Mouse (Mus musculus) MEL (cell line): ENCODE measurements at regions not wholly inside any gene's neighbourhood (a gene's known extent, or its start where the extent isn't known, plus 50 kb on each side); places are given as distances from the start of the nearest gene placed in this dataset.

Experiments used
- DNase-seq: peaks from one replicate; pipeline ENCODE4 v3.0.0; 2011; ENCODE audit warnings: low read depth, low spot score
- H3K27ac ChIP-seq: 2 replicates; pipeline ENCODE4 v1.5.1; 2012; ENCODE audit warnings: low read depth, mild to moderate bottlenecking, control low read depth, low read length, moderate library complexity; ENCODE audit not compliant: control insufficient read depth
- H3K27me3 ChIP-seq, 2 experiments: fragments of 150-350 bp in 1 of 2; sonication (generic) in 1 of 2; 2 replicates each; pipeline ENCODE4 v1.6.1; 2012; ENCODE audit warnings: low read length in 2 of 2, mild to moderate bottlenecking in 2 of 2, improper control_type of control experiment in 1 of 2, moderate library complexity in 1 of 2; ENCODE audit not compliant: insufficient read depth in 2 of 2, control insufficient read depth in 1 of 2
- H3K36me3 ChIP-seq, 2 experiments: 2 replicates each; pipeline ENCODE4 v1.6.1; 2012 to 2014; ENCODE audit warnings: low read length in 2 of 2, improper control_type of control experiment in 1 of 2, inconsistent platforms in 1 of 2, mild to moderate bottlenecking in 1 of 2; ENCODE audit not compliant: insufficient read depth in 2 of 2, control insufficient read depth in 1 of 2
- H3K4me1 ChIP-seq, 2 experiments: fragments of 150-350 bp in 1 of 2; sonication (generic) in 1 of 2; 2 replicates each; pipeline ENCODE4 v1.6.1; 2012; ENCODE audit warnings: low read length in 2 of 2, improper control_type of control experiment in 1 of 2, mild to moderate bottlenecking in 1 of 2; ENCODE audit not compliant: insufficient read depth in 2 of 2, control insufficient read depth in 1 of 2
- H3K4me3 ChIP-seq, 2 experiments: fragments of 150-350 bp in 1 of 2; sonication (generic) in 1 of 2; 2 replicates each; pipeline ENCODE4 v1.5.1; 2012; ENCODE audit warnings: low read depth in 2 of 2, low read length in 2 of 2, mild to moderate bottlenecking in 2 of 2, moderate library complexity in 2 of 2, control low read depth in 1 of 2, improper control_type of control experiment in 1 of 2; ENCODE audit not compliant: control insufficient read depth in 1 of 2, insufficient read depth in 1 of 2
- H3K79me2 ChIP-seq: 2 replicates; pipeline ENCODE4 v1.6.1; 2012; ENCODE audit warnings: mild to moderate bottlenecking, low read length, moderate library complexity; ENCODE audit not compliant: control insufficient read depth, poor library complexity, insufficient read depth
- H3K9ac ChIP-seq: 2 replicates; pipeline ENCODE4 v1.6.1; 2012; ENCODE audit warnings: low read depth, mild to moderate bottlenecking, control low read depth, low read length, moderate library complexity; ENCODE audit not compliant: control insufficient read depth, poor library complexity, severe bottlenecking
- H3K9me3 ChIP-seq: fragments of 150-350 bp; sonication (generic); replicated peaks from 2 replicates; pipeline ENCODE4 v1.6.1; 2012; ENCODE audit warnings: mild to moderate bottlenecking, low read length, improper control_type of control experiment, moderate library complexity; ENCODE audit not compliant: insufficient read depth
- CHD2 ChIP-seq: IDR thresholded peaks from 2 replicates; pipeline ENCODE4 v1.6.1; 2011; ENCODE audit warnings: low read length, improper control_type of control experiment
- E2F4 ChIP-seq: IDR thresholded peaks from 2 replicates; pipeline ENCODE4 v1.6.1; 2011; ENCODE audit warnings: low read depth, low read length, improper control_type of control experiment, borderline replicate concordance
- ELF1 ChIP-seq: IDR thresholded peaks from 2 replicates; pipeline ENCODE4 v1.6.1; 2014; ENCODE audit warnings: low read depth, mild to moderate bottlenecking, inconsistent platforms, low read length, improper control_type of control experiment, moderate library complexity
- EP300 ChIP-seq, 2 experiments: IDR thresholded peaks; 2 replicates each; pipeline ENCODE4 v1.6.1; 2011; ENCODE audit warnings: improper control_type of control experiment in 2 of 2, low read length in 2 of 2, low read depth in 1 of 2, mild to moderate bottlenecking in 1 of 2
- ETS1 ChIP-seq: IDR thresholded peaks from 2 replicates; pipeline ENCODE4 v1.6.1; 2012; ENCODE audit warnings: low read depth, mild to moderate bottlenecking, inconsistent platforms, low read length, improper control_type of control experiment, moderate library complexity
- GATA1 ChIP-seq: IDR thresholded peaks from 2 replicates; pipeline ENCODE4 v1.6.1; 2011; ENCODE audit warnings: low read depth, low read length, improper control_type of control experiment
- HCFC1 ChIP-seq: IDR thresholded peaks from 2 replicates; pipeline ENCODE4 v1.6.1; 2012; ENCODE audit warnings: low read depth, mild to moderate bottlenecking, inconsistent platforms, low read length, improper control_type of control experiment, moderate library complexity
- KAT2A ChIP-seq: conservative IDR thresholded peaks from 2 replicates; pipeline ENCODE4 v1.6.1; 2012; ENCODE audit warnings: low read depth, low read length, improper control_type of control experiment, inconsistent platforms
- MAZ ChIP-seq: IDR thresholded peaks from 2 replicates; pipeline ENCODE4 v1.6.1; 2012; ENCODE audit warnings: low read depth, mild to moderate bottlenecking, inconsistent platforms, low read length, improper control_type of control experiment
- MEF2A ChIP-seq: IDR thresholded peaks from 2 replicates; pipeline ENCODE4 v1.6.1; 2014; ENCODE audit warnings: low read depth, mild to moderate bottlenecking, inconsistent platforms, low read length, improper control_type of control experiment; ENCODE audit not compliant: poor library complexity, insufficient replicate concordance, severe bottlenecking; ENCODE audit errors: extremely low read depth
- MXI1 ChIP-seq: IDR thresholded peaks from 2 replicates; pipeline ENCODE4 v1.6.1; 2011; ENCODE audit warnings: mild to moderate bottlenecking, low read depth, low read length, improper control_type of control experiment
- MYC ChIP-seq: IDR thresholded peaks from 2 replicates; pipeline ENCODE4 v1.6.1; 2011; ENCODE audit warnings: low read depth, mild to moderate bottlenecking, low read length, improper control_type of control experiment, moderate library complexity
- NELFE ChIP-seq: IDR thresholded peaks from 2 replicates; pipeline ENCODE4 v1.6.1; 2011; ENCODE audit warnings: low read depth, low read length, improper control_type of control experiment
- POLR2AphosphoS2 ChIP-seq: IDR thresholded peaks from 2 replicates; pipeline ENCODE4 v1.6.1; 2011; ENCODE audit warnings: low read length, improper control_type of control experiment
- POLR2AphosphoS5 ChIP-seq: IDR thresholded peaks from 2 replicates; pipeline ENCODE4 v1.6.1; 2012; ENCODE audit warnings: low read depth, borderline replicate concordance, mild to moderate bottlenecking, inconsistent platforms, low read length, moderate library complexity, mixed read lengths
- SIN3A ChIP-seq: IDR thresholded peaks from 2 replicates; pipeline ENCODE4 v1.6.1; 2012; ENCODE audit warnings: low read length, improper control_type of control experiment, inconsistent platforms
- SMC3 ChIP-seq: IDR thresholded peaks from 2 replicates; pipeline ENCODE4 v1.6.1; 2011; ENCODE audit warnings: low read depth, low read length, improper control_type of control experiment
- TAL1 ChIP-seq: IDR thresholded peaks from 2 replicates; pipeline ENCODE4 v1.6.1; 2012; ENCODE audit warnings: mild to moderate bottlenecking, inconsistent platforms, low read length, moderate library complexity, mixed read lengths
- TBP ChIP-seq: IDR thresholded peaks from 2 replicates; pipeline ENCODE4 v1.8.0; 2011; ENCODE audit warnings: low read depth, low read length, improper control_type of control experiment
- TCF12 ChIP-seq: IDR thresholded peaks from 2 replicates; pipeline ENCODE4 v1.6.1; 2014; ENCODE audit warnings: low read depth, mild to moderate bottlenecking, inconsistent platforms, low read length, improper control_type of control experiment, moderate library complexity
- UBTF ChIP-seq: IDR thresholded peaks from 2 replicates; pipeline ENCODE4 v1.6.1; 2012; ENCODE audit warnings: low read depth, mild to moderate bottlenecking, inconsistent platforms, low read length, improper control_type of control experiment, moderate library complexity, borderline replicate concordance; ENCODE audit not compliant: insufficient read depth
- USF1 ChIP-seq: IDR thresholded peaks from 2 replicates; pipeline ENCODE4 v1.6.1; 2014; ENCODE audit warnings: low read depth, mild to moderate bottlenecking, inconsistent platforms, low read length, improper control_type of control experiment, moderate library complexity
- USF2 ChIP-seq, 2 experiments: IDR thresholded peaks; 2 replicates each; pipeline ENCODE4 v1.6.1; 2011 to 2012; ENCODE audit warnings: improper control_type of control experiment in 2 of 2, low read length in 2 of 2, borderline replicate concordance in 1 of 2, inconsistent platforms in 1 of 2, low read depth in 1 of 2, mild to moderate bottlenecking in 1 of 2; ENCODE audit not compliant: insufficient read depth in 1 of 2
- ZC3H11A ChIP-seq: IDR thresholded peaks from 2 replicates; pipeline ENCODE4 v1.6.1; 2012; ENCODE audit warnings: low read depth, mild to moderate bottlenecking, inconsistent platforms, low read length, improper control_type of control experiment
- ZKSCAN1 ChIP-seq: IDR thresholded peaks from 2 replicates; pipeline ENCODE4 v1.6.1; 2012; ENCODE audit warnings: low read depth, mild to moderate bottlenecking, inconsistent platforms, low read length, improper control_type of control experiment, moderate library complexity

DNA sequence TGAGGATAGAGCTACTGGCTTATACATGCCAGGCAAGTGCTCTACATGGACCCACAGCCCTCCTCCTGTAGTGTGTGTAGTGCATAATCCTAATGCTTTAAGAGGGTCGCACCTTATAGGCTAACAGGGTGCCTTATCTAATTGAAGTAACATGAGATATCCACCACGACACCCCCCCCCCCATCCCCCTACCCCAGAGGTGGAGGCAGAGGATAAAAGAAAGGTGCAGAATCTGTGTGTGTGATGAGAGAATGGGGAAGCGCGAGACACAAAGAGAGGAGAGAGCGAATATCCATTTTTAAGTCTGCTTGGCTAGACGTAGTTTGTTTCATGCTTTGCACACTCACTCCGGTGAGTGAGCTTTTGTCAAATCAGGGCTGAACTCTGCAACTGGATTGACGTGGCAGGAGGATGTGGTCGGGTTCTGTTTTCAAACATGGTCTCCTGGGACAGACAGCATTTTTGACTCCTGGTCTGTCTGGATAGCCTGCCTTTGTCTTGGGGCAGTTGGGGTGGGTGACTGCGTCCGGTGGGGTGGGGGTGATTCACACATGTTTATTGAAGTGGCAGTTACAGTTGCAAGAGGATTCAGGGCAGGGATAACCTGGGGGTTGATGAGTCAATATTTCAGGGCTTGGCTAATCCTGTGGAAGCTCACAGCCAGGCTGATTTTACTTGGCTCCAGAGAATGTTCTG, 99.3 kb upstream of the Fut8 start (continued):
- TF ChIP-seq MAZ (peak; percentile 76; the same call in 1 of the 2 replicates), POLR2AphosphoS5 (no peak), POLR2AphosphoS2 (no peak), SMC3 (no peak), SIN3A (no peak; the same call in 1 of the 2 replicates), ETS1 (0 out of 2 replicates have a peak, but pooled peaks have one; percentile 11), E2F4 (no peak), ZC3H11A (no peak), TBP (0 out of 2 replicates have a peak, but pooled peaks have one; percentile 18), UBTF (no peak), MEF2A (no peak)

DNA sequence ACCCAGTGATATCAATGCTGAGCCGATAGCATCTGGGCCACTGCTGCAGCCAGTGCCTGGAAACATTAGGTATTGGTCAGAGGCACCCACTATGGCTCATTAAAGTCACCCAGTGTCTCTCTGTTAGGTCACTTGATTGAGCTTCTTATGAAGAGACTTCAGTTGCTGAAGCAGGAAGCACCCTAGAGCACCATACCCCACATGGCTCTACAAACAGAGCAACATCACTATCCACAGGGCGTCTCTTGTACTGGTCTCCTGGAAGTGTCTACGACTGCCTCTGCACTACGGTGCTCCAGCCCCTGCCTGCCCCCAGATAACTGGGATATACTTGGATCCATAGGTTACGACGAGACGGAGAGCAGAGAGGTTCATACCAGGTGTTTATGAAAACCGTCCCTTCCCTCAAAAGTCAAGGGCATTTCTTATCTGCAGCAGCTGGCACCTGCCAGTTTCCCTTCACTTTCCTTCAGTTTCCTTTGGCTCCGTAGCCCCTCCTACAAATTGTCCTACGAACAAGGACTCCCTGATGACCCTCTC, 100.6 kb upstream of the Fut8 start:
- TF ChIP-seq ZKSCAN1 (no peak), E2F4 (no peak), USF2 (IDR thresholded peaks at IDR 0.05; ENCODE audit: borderline replicate concordance in 1 of 2, insufficient read depth in 1 of 2, low read depth in 1 of 2, low read length in 2 of 2) (no peak), ZC3H11A (no peak), USF1 (no peak)
- no peak overlapping the region for H3K4me3 ChIP-seq
- H3K9me3 ChIP-seq, result no peaks in the 10 kb centered on the region
- peak overlapping the region; percentile 34 for H3K9ac ChIP-seq
- H3K27ac ChIP-seq, result peak overlapping the region; percentile 55
- no peaks in the 10 kb centered on the region for H3K79me2 ChIP-seq
- peaks cover 0 to 76% of the 10 kb centered on the region in 2 experiments; a peak in 2 of 4 replicates for H3K36me3 ChIP-seq
- peaks cover 37 to 60% of the 10 kb centered on the region in 2 experiments for H3K4me1 ChIP-seq
- no peaks in the 10 kb centered on the region for H3K27me3 ChIP-seq
- peak; percentile 56 for DNase-seq

GRCm38 (mm10) chr12:77135661-77136060, 102.3 kb upstream of the Fut8 start:
- Histone ChIP-seq H3K9me3 (no peaks in the 10 kb centered on the region), H3K9ac (no peak overlapping the region), H3K79me2 (no peaks in the 10 kb centered on the region), H3K4me3 (no peak overlapping the region), H3K27me3 (no peaks in the 10 kb centered on the region), H3K36me3 (peaks cover 0 to 81% of the 10 kb centered on the region in 2 experiments; a peak in 2 of 4 replicates), H3K27ac (peak overlapping the region; percentile 97), H3K4me1 (peaks cover 46 to 69% of the 10 kb centered on the region in 2 experiments)
- peak; percentile 60 for DNase-seq
- no peak; the same call in 1 of the 2 replicates for TF ChIP-seq SIN3A
- no peak for TF ChIP-seq CHD2
- TF ChIP-seq HCFC1, result no peak
- peak; percentile 45 to 52; a peak in 3 of 4 replicates for TF ChIP-seq EP300 (IDR thresholded peaks at IDR 0.05; ENCODE audit: low read depth in 1 of 2, low read length in 2 of 2)
- TF ChIP-seq ELF1, result no peak
- 0 out of 2 replicates have a peak, but pooled peaks have one; percentile 30 for TF ChIP-seq MYC
- no peak for TF ChIP-seq UBTF
- TF ChIP-seq TCF12, result peak; percentile 70
- peak; percentile 54 for TF ChIP-seq TAL1
- no peak for TF ChIP-seq NELFE
- TF ChIP-seq ETS1, result peak; percentile 53; the same call in 1 of the 2 replicates
- peak; percentile 51; the same call in 1 of the 2 replicates for TF ChIP-seq GATA1
- TF ChIP-seq KAT2A, result no peak
- no peak for TF ChIP-seq MXI1
